Mouse (Mus musculus): ENCODE data around the gene Sema4c. TPM values are rescaled to one million over a fixed set of nuclear protein-coding genes. Genes with fewer than 3 reads are reported as not detected.

The Sema4c gene
- total RNA-seq (2021): 10 to 100 TPM; 26.7 to 31.2 TPM

GRCm38 (mm10) chr1:36558031-36558993 is at the start of gene Sema4c:
TSS of gene Sema4c (minus strand) at chr1:36558349.
- peak; percentile 81 for DNase-seq

- DNase-seq: peak; percentile 49
Measured at GRCm38 (mm10) chr1:36606951-36607350, 48.8 kb upstream of the Sema4c start.

GRCm38 (mm10) chr1:36604254-36605156 is 46.4 kb upstream of the Sema4c start:
- no peak for DNase-seq

GRCm38 (mm10) chr1:36603361-36603760 is 45.2 kb upstream of the Sema4c start:
- DNase-seq: peak; percentile 65

- DNase-seq: no peak
Measured at GRCm38 (mm10) chr1:36602271-36602670, 44.1 kb upstream of the Sema4c start.

- no peak for DNase-seq
Measured at GRCm38 (mm10) chr1:36598411-36598810, 40.3 kb upstream of the Sema4c start.

GRCm38 (mm10) chr1:36596114-36596513 is 38.0 kb upstream of the Sema4c start:
- peak; percentile 66 for DNase-seq

GRCm38 (mm10) chr1:36595167-36595931 is 37.2 kb upstream of the Sema4c start:
- DNase-seq: no peak

- no peak for DNase-seq
Measured at GRCm38 (mm10) chr1:36593099-36593498, 35.0 kb upstream of the Sema4c start.

GRCm38 (mm10) chr1:36591408-36591807 is 33.3 kb upstream of the Sema4c start:
- no peak for DNase-seq

GRCm38 (mm10) chr1:36590664-36591063 is 32.5 kb upstream of the Sema4c start:
- DNase-seq: no peak

GRCm38 (mm10) chr1:36589486-36589885 is 31.3 kb upstream of the Sema4c start:
- DNase-seq: peak; percentile 85

- peak; percentile 65 for DNase-seq
Measured at GRCm38 (mm10) chr1:36588476-36589450, 30.6 kb upstream of the Sema4c start.

- DNase-seq: no peak
Measured at GRCm38 (mm10) chr1:36587860-36588259, 29.7 kb upstream of the Sema4c start.

- DNase-seq: no peak
Measured at GRCm38 (mm10) chr1:36586288-36586687, 28.1 kb upstream of the Sema4c start.

GRCm38 (mm10) chr1:36583408-36584116 is 25.4 kb upstream of the Sema4c start:
- no peak for DNase-seq

GRCm38 (mm10) chr1:36582211-36582610 is 24.1 kb upstream of the Sema4c start:
- no peak for DNase-seq

GRCm38 (mm10) chr1:36581260-36581659 is 23.1 kb upstream of the Sema4c start:
- DNase-seq: no peak

- peak; percentile 72 for DNase-seq
Measured at GRCm38 (mm10) chr1:36580384-36581207, 22.4 kb upstream of the Sema4c start.

All from heart, postnatal 4 days (tissue).